Mouse (Mus musculus) frontal cortex, postnatal 10 days (tissue): Measurements from ENCODE around the gene Brinp1.

Experiments
- DNase-seq, 2 experiments: peaks; one replicate each; pipeline ENCODE4 v3.0.0; 2022; ENCODE audit warnings: low spot score in 2 of 2, mixed read lengths in 1 of 2

The Brinp1 gene

GRCm38 (mm10) chr4:68954322-68954901 is at the start of gene Brinp1:
Gene Brinp1 (minus strand): TSS chr4:68954397.
- peak; percentile 80 to 87 for DNase-seq

GRCm38 (mm10) chr4:68957265-68957664 is 3.1 kb upstream of the Brinp1 start:
- DNase-seq: no peak

- no peak for DNase-seq
These were observed 1.4 kb upstream of the Brinp1 start for GRCm38 (mm10) chr4:68955621-68956020.

GRCm38 (mm10) chr4:68953667-68954321 is 403 bp downstream of the Brinp1 start:
- DNase-seq: peak in 1 of 2 experiments; percentile 11

- DNase-seq: no peak
These were observed 1.1 kb downstream of the Brinp1 start for GRCm38 (mm10) chr4:68953131-68953551.

- peak; percentile 44 to 69 for DNase-seq
These were observed 3.6 kb downstream of the Brinp1 start for GRCm38 (mm10) chr4:68950556-68950955.

GRCm38 (mm10) chr4:68942938-68943337 is 11.3 kb downstream of the Brinp1 start:
- DNase-seq: no peak

- no peak for DNase-seq
These were observed 24.2 kb downstream of the Brinp1 start for GRCm38 (mm10) chr4:68930022-68930421.

- DNase-seq: no peak
These were observed 28.1 kb downstream of the Brinp1 start for GRCm38 (mm10) chr4:68926091-68926490.

GRCm38 (mm10) chr4:68922944-68923343 is 31.3 kb downstream of the Brinp1 start:
- no peak for DNase-seq

- no peak for DNase-seq
These were observed 31.7 kb downstream of the Brinp1 start for GRCm38 (mm10) chr4:68922504-68922903.

- DNase-seq: no peak
These were observed 34.1 kb downstream of the Brinp1 start for GRCm38 (mm10) chr4:68920127-68920526.

GRCm38 (mm10) chr4:68910942-68911341 is 43.3 kb downstream of the Brinp1 start:
- DNase-seq: no peak

GRCm38 (mm10) chr4:68906417-68907210 is 47.6 kb downstream of the Brinp1 start:
- DNase-seq: peak; percentile 54 to 76

GRCm38 (mm10) chr4:68890526-68890925 is 63.7 kb downstream of the Brinp1 start:
- no peak for DNase-seq

GRCm38 (mm10) chr4:68886276-68886675 is 67.9 kb downstream of the Brinp1 start:
- no peak for DNase-seq

- no peak for DNase-seq
These were observed 82.2 kb downstream of the Brinp1 start for GRCm38 (mm10) chr4:68872028-68872427.

- no peak for DNase-seq
These were observed 88.9 kb downstream of the Brinp1 start for GRCm38 (mm10) chr4:68865135-68865767.

- DNase-seq: no peak
These were observed 89.5 kb downstream of the Brinp1 start for GRCm38 (mm10) chr4:68864668-68865067.

GRCm38 (mm10) chr4:68856868-68857267 is 97.3 kb downstream of the Brinp1 start:
- no peak for DNase-seq

GRCm38 (mm10) chr4:68849671-68850070 is 104.5 kb downstream of the Brinp1 start:
- no peak for DNase-seq

GRCm38 (mm10) chr4:68846976-68847375 is 107.2 kb downstream of the Brinp1 start:
- no peak for DNase-seq
